Mouse (Mus musculus): ENCODE measurements around the gene Sh3rf1. TPM values are rescaled to one million over a fixed set of nuclear protein-coding genes. Genes with fewer than 3 reads are reported as not detected.

The Sh3rf1 gene
- polyA plus RNA-seq, 1 experiment from 2014 or later: 8.6 TPM

- DNase-seq (ENCODE audit: low spot score) (no peak), ATAC-seq (ENCODE audit: insufficient number of reproducible peaks, low FRiP score, low TSS enrichment, low read depth) (no peak)
- H3K4me3 ChIP-seq (ENCODE audit: low read depth, low read length): no peak overlapping the region
- H3K9me3 ChIP-seq (ENCODE audit: control insufficient read depth, low read length): no peaks in the 10 kb centered on the region
- H3K9ac ChIP-seq (ENCODE audit: low read length): no peak overlapping the region
- H3K4me1 ChIP-seq (ENCODE audit: control insufficient read depth, insufficient read depth, low read length): peaks cover 3% of the 10 kb centered on the region
- H3K36me3 ChIP-seq (ENCODE audit: control insufficient read depth, insufficient read depth, low read length): no peaks in the 10 kb centered on the region
- H3K4me2 ChIP-seq (ENCODE audit: low read depth, severe bottlenecking): no peak overlapping the region
- no peaks in the 10 kb centered on the region for H3K27me3 ChIP-seq (ENCODE audit: control insufficient read depth, insufficient read depth, low read length)
- H3K27ac ChIP-seq (replicated peaks; ENCODE audit: low read depth, low read length): no peak overlapping the region
- 32% methylated on average over 10 of the region's 10 CpGs for WGBS
These were observed 100.8 kb downstream of the Sh3rf1 start for GRCm38 (mm10) chr8:61324363-61324914.

- H3K4me3 ChIP-seq (ENCODE audit: low read depth, low read length): no peak overlapping the region
- H3K4me2 ChIP-seq (ENCODE audit: low read depth, severe bottlenecking): no peak overlapping the region
- WGBS: 74% methylated on average over 16 of the region's 16 CpGs
- H3K27me3 ChIP-seq (ENCODE audit: control insufficient read depth, insufficient read depth, low read length): no peaks in the 10 kb centered on the region
- no peaks in the 10 kb centered on the region for H3K36me3 ChIP-seq (ENCODE audit: control insufficient read depth, insufficient read depth, low read length)
- no peak overlapping the region for H3K27ac ChIP-seq (replicated peaks; ENCODE audit: low read depth, low read length)
- no peak for ATAC-seq (ENCODE audit: insufficient number of reproducible peaks, low FRiP score, low TSS enrichment, low read depth)
- no peaks in the 10 kb centered on the region for H3K9me3 ChIP-seq (ENCODE audit: control insufficient read depth, low read length)
- H3K4me1 ChIP-seq (ENCODE audit: control insufficient read depth, insufficient read depth, low read length): peaks cover 3% of the 10 kb centered on the region
- H3K9ac ChIP-seq (ENCODE audit: low read length): no peak overlapping the region
- no peak for DNase-seq (ENCODE audit: low spot score)
These were observed 101.5 kb downstream of the Sh3rf1 start for GRCm38 (mm10) chr8:61325014-61325715.

GRCm38 (mm10) chr8:61326281-61326680 lies 102.6 kb downstream of the Sh3rf1 start:
- ATAC-seq (ENCODE audit: insufficient number of reproducible peaks, low FRiP score, low TSS enrichment, low read depth) (no peak), DNase-seq (ENCODE audit: low spot score) (no peak)
- 85% methylated on average over 8 of the region's 8 CpGs for WGBS
- no peak overlapping the region for H3K4me3 ChIP-seq (ENCODE audit: low read depth, low read length)
- H3K9ac ChIP-seq (ENCODE audit: low read length): no peak overlapping the region
- H3K27me3 ChIP-seq (ENCODE audit: control insufficient read depth, insufficient read depth, low read length): no peaks in the 10 kb centered on the region
- H3K9me3 ChIP-seq (ENCODE audit: control insufficient read depth, low read length): no peaks in the 10 kb centered on the region
- H3K27ac ChIP-seq (replicated peaks; ENCODE audit: low read depth, low read length): no peak overlapping the region
- H3K4me1 ChIP-seq (ENCODE audit: control insufficient read depth, insufficient read depth, low read length): peaks cover 3% of the 10 kb centered on the region
- no peak overlapping the region for H3K4me2 ChIP-seq (ENCODE audit: low read depth, severe bottlenecking)
- H3K36me3 ChIP-seq (ENCODE audit: control insufficient read depth, insufficient read depth, low read length): no peaks in the 10 kb centered on the region

- H3K4me2 ChIP-seq (ENCODE audit: low read depth, severe bottlenecking): no peak overlapping the region
- H3K4me1 ChIP-seq (ENCODE audit: control insufficient read depth, insufficient read depth, low read length): peaks cover 3% of the 10 kb centered on the region
- no peaks in the 10 kb centered on the region for H3K9me3 ChIP-seq (ENCODE audit: control insufficient read depth, low read length)
- H3K36me3 ChIP-seq (ENCODE audit: control insufficient read depth, insufficient read depth, low read length): no peaks in the 10 kb centered on the region
- 82% methylated on average over 5 of the region's 5 CpGs for WGBS
- no peak for DNase-seq (ENCODE audit: low spot score)
- no peak overlapping the region for H3K27ac ChIP-seq (replicated peaks; ENCODE audit: low read depth, low read length)
- H3K4me3 ChIP-seq (ENCODE audit: low read depth, low read length): no peak overlapping the region
- H3K27me3 ChIP-seq (ENCODE audit: control insufficient read depth, insufficient read depth, low read length): no peaks in the 10 kb centered on the region
- no peak overlapping the region for H3K9ac ChIP-seq (ENCODE audit: low read length)
- ATAC-seq (ENCODE audit: insufficient number of reproducible peaks, low FRiP score, low TSS enrichment, low read depth): no peak
These were observed 103.7 kb downstream of the Sh3rf1 start for GRCm38 (mm10) chr8:61327333-61327732.

GRCm38 (mm10) chr8:61339629-61340028 lies 116.0 kb downstream of the Sh3rf1 start:
- ATAC-seq (ENCODE audit: insufficient number of reproducible peaks, low FRiP score, low TSS enrichment, low read depth) (no peak), DNase-seq (ENCODE audit: low spot score) (no peak)
- Histone ChIP-seq H3K9ac (ENCODE audit: low read length) (no peak overlapping the region), H3K4me1 (ENCODE audit: control insufficient read depth, insufficient read depth, low read length) (no peaks in the 10 kb centered on the region), H3K4me3 (ENCODE audit: low read depth, low read length) (no peak overlapping the region), H3K27me3 (ENCODE audit: control insufficient read depth, insufficient read depth, low read length) (no peaks in the 10 kb centered on the region), H3K4me2 (ENCODE audit: low read depth, severe bottlenecking) (no peak overlapping the region), H3K27ac (replicated peaks; ENCODE audit: low read depth, low read length) (no peak overlapping the region), H3K9me3 (ENCODE audit: control insufficient read depth, low read length) (no peaks in the 10 kb centered on the region), H3K36me3 (ENCODE audit: control insufficient read depth, insufficient read depth, low read length) (no peaks in the 10 kb centered on the region; the same call in 1 of the 2 replicates)
- 86% methylated on average over 6 of the region's 6 CpGs for WGBS

GRCm38 (mm10) chr8:61340283-61340984 lies 116.8 kb downstream of the Sh3rf1 start:
- no peak for DNase-seq (ENCODE audit: low spot score)
- 82% methylated on average over 17 of the region's 17 CpGs for WGBS
- ATAC-seq (ENCODE audit: insufficient number of reproducible peaks, low FRiP score, low TSS enrichment, low read depth): no peak; the same call in 1 of the 2 replicates

GRCm38 (mm10) chr8:61341587-61342441 lies 118.1 kb downstream of the Sh3rf1 start:
- H3K4me2 ChIP-seq (ENCODE audit: low read depth, severe bottlenecking): no peak overlapping the region
- H3K4me3 ChIP-seq (ENCODE audit: low read depth, low read length): no peak overlapping the region
- H3K36me3 ChIP-seq (ENCODE audit: control insufficient read depth, insufficient read depth, low read length): no peaks in the 10 kb centered on the region; the same call in 1 of the 2 replicates
- WGBS: 84% methylated on average over 12 of the region's 12 CpGs
- no peaks in the 10 kb centered on the region for H3K4me1 ChIP-seq (ENCODE audit: control insufficient read depth, insufficient read depth, low read length)
- no peak for DNase-seq (ENCODE audit: low spot score)
- no peaks in the 10 kb centered on the region for H3K9me3 ChIP-seq (ENCODE audit: control insufficient read depth, low read length)
- H3K9ac ChIP-seq (ENCODE audit: low read length): no peak overlapping the region
- no peak for ATAC-seq (ENCODE audit: insufficient number of reproducible peaks, low FRiP score, low TSS enrichment, low read depth)
- no peak overlapping the region for H3K27ac ChIP-seq (replicated peaks; ENCODE audit: low read depth, low read length)
- H3K27me3 ChIP-seq (ENCODE audit: control insufficient read depth, insufficient read depth, low read length): no peaks in the 10 kb centered on the region

More at GRCm38 (mm10) chr8:61340283-61340984, 116.8 kb downstream of the Sh3rf1 start:
- Histone ChIP-seq H3K9me3 (ENCODE audit: control insufficient read depth, low read length) (no peaks in the 10 kb centered on the region), H3K4me1 (ENCODE audit: control insufficient read depth, insufficient read depth, low read length) (no peaks in the 10 kb centered on the region), H3K4me2 (ENCODE audit: low read depth, severe bottlenecking) (no peak overlapping the region), H3K9ac (ENCODE audit: low read length) (no peak overlapping the region), H3K36me3 (ENCODE audit: control insufficient read depth, insufficient read depth, low read length) (no peaks in the 10 kb centered on the region; the same call in 1 of the 2 replicates), H3K27me3 (ENCODE audit: control insufficient read depth, insufficient read depth, low read length) (no peaks in the 10 kb centered on the region), H3K27ac (replicated peaks; ENCODE audit: low read depth, low read length) (no peak overlapping the region), H3K4me3 (ENCODE audit: low read depth, low read length) (no peak overlapping the region)

- no peak overlapping the region for H3K4me3 ChIP-seq (ENCODE audit: low read depth, low read length)
- no peak for ATAC-seq (ENCODE audit: insufficient number of reproducible peaks, low FRiP score, low TSS enrichment, low read depth)
- DNase-seq (ENCODE audit: low spot score): no peak
- H3K9me3 ChIP-seq (ENCODE audit: control insufficient read depth, low read length): no peaks in the 10 kb centered on the region
- no peaks in the 10 kb centered on the region for H3K27me3 ChIP-seq (ENCODE audit: control insufficient read depth, insufficient read depth, low read length)
- no peak overlapping the region for H3K4me2 ChIP-seq (ENCODE audit: low read depth, severe bottlenecking)
- no peaks in the 10 kb centered on the region; the same call in 1 of the 2 replicates for H3K36me3 ChIP-seq (ENCODE audit: control insufficient read depth, insufficient read depth, low read length)
- H3K4me1 ChIP-seq (ENCODE audit: control insufficient read depth, insufficient read depth, low read length): no peaks in the 10 kb centered on the region
- no peak overlapping the region for H3K9ac ChIP-seq (ENCODE audit: low read length)
- H3K27ac ChIP-seq (replicated peaks; ENCODE audit: low read depth, low read length): no peak overlapping the region
- 72% methylated on average over 7 of the region's 7 CpGs for WGBS
These were observed 118.9 kb downstream of the Sh3rf1 start for GRCm38 (mm10) chr8:61342473-61343026.

Measured in limb, embryonic 11.5 days (tissue).